8 mouse cellular contexts compared by ENCODE assay signal in the genomic region with DNA sequence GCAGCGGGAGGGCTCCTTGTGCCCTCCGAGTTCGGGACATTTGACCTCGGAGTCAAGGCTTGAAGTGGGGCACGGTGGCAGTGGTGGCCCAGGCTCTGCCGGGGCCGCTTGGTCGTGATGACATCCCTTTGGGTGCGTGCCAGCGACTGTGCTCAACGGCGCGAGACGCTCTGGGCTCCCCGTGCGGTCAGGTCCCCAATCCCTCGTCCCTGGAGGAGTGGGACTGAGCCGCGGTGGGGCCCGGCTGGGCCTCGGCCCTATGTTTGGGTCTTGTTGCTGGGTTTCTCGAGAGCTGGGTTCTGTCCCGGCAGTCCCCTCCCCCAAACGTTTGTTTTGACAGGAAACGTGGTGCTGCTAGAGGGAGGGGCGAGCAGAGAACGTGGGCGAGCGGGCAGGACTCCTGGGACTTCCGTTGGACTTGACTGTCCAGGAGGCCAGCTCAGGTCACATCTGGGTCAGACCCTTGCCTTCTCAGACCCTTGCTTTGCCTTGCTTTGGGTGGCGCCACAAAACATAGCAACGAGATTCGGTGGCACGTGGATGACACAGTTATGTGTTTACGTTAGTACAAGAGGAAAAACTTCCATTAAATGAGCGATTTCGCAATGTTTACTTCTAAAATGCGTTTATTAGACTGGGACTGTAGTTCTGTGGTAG. TPM values are rescaled to one million over a fixed set of nuclear protein-coding genes. Genes with fewer than 3 reads are reported as not detected.
DNase-seq lines count a peak whose midpoint lies in the region; ATAC-seq and TF ChIP-seq lines count a peak whose summit lies in the region.

No protein-coding gene starts in this region.

- in situ Hi-C loops in ES-E14 (cut with MboI; ENCODE audit: low sequenced_read_pairs in 2 of 2, unreplicated experiment in 2 of 2): no loop called here

- H3K4me1 ChIP-seq in ES-E14 (ENCODE audit: control insufficient read depth in 2 of 2, insufficient read depth in 2 of 2, low read length in 2 of 2, poor library complexity in 1 of 2): peaks cover 0 to 5% of the 10 kb centered on the region in 2 experiments; a peak in 2 of 4 replicates
- H3K4me1 ChIP-seq in cerebellum, adult 2 months (ENCODE audit: control insufficient read depth, insufficient read depth, low read length): peaks cover 10% of the 10 kb centered on the region; the same call in 1 of the 2 replicates
- no peaks in the 10 kb centered on the region for H3K4me1 ChIP-seq in forebrain, postnatal 0 days (ENCODE audit: insufficient read depth)
- peaks cover 22% of the 10 kb centered on the region for H3K4me1 ChIP-seq in lung, embryonic 15.5 days
- H3K4me1 ChIP-seq in olfactory bulb, adult 2 months (ENCODE audit: control insufficient read depth, insufficient read depth, low read length): peaks cover 9% of the 10 kb centered on the region
- H3K4me1 ChIP-seq in thymus, adult 2 months (replicated peaks; ENCODE audit: control insufficient read depth, insufficient read depth, low read length): peaks cover 12% of the 10 kb centered on the region

- no peaks in the 10 kb centered on the region for H3K9me3 ChIP-seq in ES-E14 (ENCODE audit: control insufficient read depth, insufficient read depth, low read depth, low read length)
- H3K9me3 ChIP-seq in forebrain, postnatal 0 days (ENCODE audit: low read length): no peaks in the 10 kb centered on the region
- H3K9me3 ChIP-seq in lung, embryonic 15.5 days: no peaks in the 10 kb centered on the region

- no peak overlapping the region for H3K27ac ChIP-seq in ES-E14 (ENCODE audit: insufficient read depth, low read depth, low read length, poor library complexity, severe bottlenecking)
- H3K27ac ChIP-seq in cerebellum, adult 2 months (ENCODE audit: insufficient read depth, low read length): peak overlapping the region; percentile 94
- H3K27ac ChIP-seq in forebrain, postnatal 0 days (ENCODE audit: low read depth, low read length): peak overlapping the region; percentile 58
- peak overlapping the region; percentile 76 for H3K27ac ChIP-seq in lung, embryonic 15.5 days
- H3K27ac ChIP-seq in olfactory bulb, adult 2 months (ENCODE audit: insufficient read depth, low read depth, low read length): peak overlapping the region; percentile 92
- peak overlapping the region; percentile 70 for H3K27ac ChIP-seq in thymus, adult 2 months (ENCODE audit: control insufficient read depth, insufficient read depth, low read length)

- H3K27me3 ChIP-seq in cerebellum, adult 2 months (ENCODE audit: control insufficient read depth, insufficient read depth, low read length): no peaks in the 10 kb centered on the region
- no peaks in the 10 kb centered on the region for H3K27me3 ChIP-seq in forebrain, postnatal 0 days (ENCODE audit: insufficient read depth, low read length)
- no peaks in the 10 kb centered on the region for H3K27me3 ChIP-seq in lung, embryonic 15.5 days
- H3K27me3 ChIP-seq in thymus, adult 2 months (ENCODE audit: control insufficient read depth, insufficient read depth, low read length): no peaks in the 10 kb centered on the region

- peak; percentile 24 for ATAC-seq in forebrain, postnatal 0 days
- peak; percentile 56 for ATAC-seq in lung, embryonic 15.5 days (ENCODE audit: borderline replicate concordance, extremely low read depth, low FRiP score, low TSS enrichment)

- TF ChIP-seq CTCF in cerebellum, adult 2 months (IDR thresholded peaks at IDR 0.05; ENCODE audit: borderline replicate concordance, insufficient read depth, low read depth, low read length): no peak
- TF ChIP-seq CTCF in forebrain, postnatal 0 days (IDR thresholded peaks at IDR 0.05; ENCODE audit: low read depth): no peak
- no peak for TF ChIP-seq CTCF in olfactory bulb, adult 2 months (IDR thresholded peaks at IDR 0.05; ENCODE audit: insufficient read depth, low read depth, low read length)
- TF ChIP-seq CTCF in thymus, adult 2 months (IDR thresholded peaks at IDR 0.05; ENCODE audit: borderline replicate concordance, control insufficient read depth, extremely low read depth, insufficient read depth, low read length, poor library complexity): no peak

- no peaks in the 10 kb centered on the region for H3K36me3 ChIP-seq in ES-E14 (ENCODE audit: control insufficient read depth, insufficient read depth, low read length, poor library complexity, severe bottlenecking)
- no peaks in the 10 kb centered on the region for H3K36me3 ChIP-seq in forebrain, postnatal 0 days (ENCODE audit: insufficient read depth)
- no peaks in the 10 kb centered on the region for H3K36me3 ChIP-seq in lung, embryonic 15.5 days
- H3K36me3 ChIP-seq in thymus, adult 2 months (ENCODE audit: control insufficient read depth, insufficient read depth, low read length): no peaks in the 10 kb centered on the region

- DNase-seq in ES-E14 (ENCODE audit: low read depth, low spot score): no peak
- DNase-seq in cerebellum, adult 2 months: peak; percentile 79 to 85
- peak; percentile 81 for DNase-seq in forebrain, postnatal 0 days
- peak; percentile 80 to 89 for DNase-seq in heart, postnatal 36 days
- DNase-seq in layer of hippocampus, adult 8-10 months (ENCODE audit: low spot score in 2 of 2): peak; percentile 61
- DNase-seq in thymus, adult 2 months: peak; percentile 80

- 1% methylated on average over 38 of the region's 38 CpGs for WGBS in cerebellum, adult 2 months
- WGBS in forebrain, postnatal 0 days: 2% methylated on average over 38 of the region's 38 CpGs
- under 1% methylated on average over 37 of the region's 38 CpGs for WGBS in lung, embryonic 15.5 days
- WGBS in olfactory bulb, adult 2 months: under 1% methylated on average over 38 of the region's 38 CpGs
- under 1% methylated on average over 38 of the region's 38 CpGs for WGBS in thymus, adult 2 months

- TF ChIP-seq POLR2A in cerebellum, adult 2 months (IDR thresholded peaks at IDR 0.05; ENCODE audit: borderline replicate concordance, insufficient read depth, low read length): 0 out of 2 replicates have a peak, but pooled peaks have one; percentile 33
- TF ChIP-seq POLR2A in olfactory bulb, adult 2 months (IDR thresholded peaks at IDR 0.05; ENCODE audit: insufficient read depth, low read depth, low read length): no peak
- no peak for TF ChIP-seq POLR2A in thymus, adult 2 months (IDR thresholded peaks at IDR 0.05; ENCODE audit: control insufficient read depth, extremely low read depth, insufficient read depth, low read length, poor library complexity)

- peak overlapping the region; percentile 75 to 86 for H3K4me3 ChIP-seq in ES-E14 (ENCODE audit: insufficient read depth in 1 of 2, low read depth in 1 of 2, low read length in 2 of 2, poor library complexity in 1 of 2, severe bottlenecking in 1 of 2)
- peak overlapping the region; percentile 85 for H3K4me3 ChIP-seq in cerebellum, adult 2 months (replicated peaks; ENCODE audit: insufficient read depth, low read depth, low read length)
- H3K4me3 ChIP-seq in forebrain, postnatal 0 days (ENCODE audit: low read depth, low read length): peak overlapping the region; percentile 93
- peak overlapping the region; percentile 81 for H3K4me3 ChIP-seq in lung, embryonic 15.5 days
- peak overlapping the region; percentile 87 for H3K4me3 ChIP-seq in olfactory bulb, adult 2 months (ENCODE audit: insufficient read depth, low read depth, low read length)
- H3K4me3 ChIP-seq in thymus, adult 2 months (ENCODE audit: control insufficient read depth, insufficient read depth, low read length): peak overlapping the region; percentile 88

- peak overlapping the region; percentile 77 for H3K9ac ChIP-seq in ES-E14 (ENCODE audit: insufficient read depth, low read depth, low read length, poor library complexity, severe bottlenecking)
- peak overlapping the region; percentile 80 for H3K9ac ChIP-seq in forebrain, postnatal 0 days
- peak overlapping the region; percentile 45 for H3K9ac ChIP-seq in lung, embryonic 15.5 days

- intact Hi-C loops in heart, postnatal 36 days (cut with DNase I): loop anchor here (2.0 kb wide), 2 partner anchors 42 to 46 kb away; partner anchors contain the start of genes Ckap4 and Polr3b

- peak overlapping the region; percentile 82 for H3K4me2 ChIP-seq in forebrain, postnatal 0 days (ENCODE audit: low read depth)
- H3K4me2 ChIP-seq in lung, embryonic 15.5 days: peak overlapping the region; percentile 95

TF ChIP-seq in ES-E14, 5 proteins besides CTCF, POLR2A, EP300 and RAD21 (continues in another document):
- no peak for TF ChIP-seq ZNF384 (IDR thresholded peaks at IDR 0.05; ENCODE audit: low read depth, low read length)

RNA-seq across cellular contexts. Expression of gene Tcp11l2, which starts 0.8 kb away (rescaled TPM):
- 2.8 and 2.9 TPM in 2 replicates for total RNA-seq in ES-E14 (2012; rRNA removed)
- 34.6 and 38.8 TPM in 2 replicates for polyA plus RNA-seq in cerebellum, adult 2 months (2012; rRNA removed)
- 14.3 and 20.1 TPM in 2 replicates for total RNA-seq in forebrain, postnatal 0 days (2014; rRNA removed)
- 21.6 and 24.9 TPM in 2 replicates for polyA plus RNA-seq in forebrain, postnatal 0 days (2015; fragmentation: Nextera tagmentation; extraction: Ambion mirVana)
- 100 to 1,000 TPM; 131 to 192 TPM for total RNA-seq in heart, postnatal 36 days (2021)
- total RNA-seq in layer of hippocampus, adult 8-10 months (2022): 10 to 100 TPM; 22.0 to 31.3 (median 26.9) TPM
- polyA plus RNA-seq in lung, embryonic 15.5 days (2015; fragmentation: Nextera tagmentation; extraction: Ambion mirVana): 24.4 and 29.0 TPM in 2 replicates
- polyA plus RNA-seq in olfactory bulb, adult 2 months (2012; ENCODE audit: insufficient read depth, insufficient read length, low replicate concordance, missing spikeins): not detected in 2 replicates
- polyA plus RNA-seq in thymus, adult 2 months (2012; rRNA removed): 99.2 and 139 TPM in 2 replicates

RNA-seq across cellular contexts. Expression of gene Ckap4, which starts 43.3 kb away (rescaled TPM):
- total RNA-seq in ES-E14 (2012; rRNA removed): 86.8 and 120 TPM in 2 replicates
- polyA plus RNA-seq in cerebellum, adult 2 months (2012; rRNA removed): 20.4 and 21.0 TPM in 2 replicates
- 49.1 and 66.3 TPM in 2 replicates for total RNA-seq in forebrain, postnatal 0 days (2014; rRNA removed)
- polyA plus RNA-seq in forebrain, postnatal 0 days (2015; fragmentation: Nextera tagmentation; extraction: Ambion mirVana): 39.9 and 50.1 TPM in 2 replicates
- 10 to 100 TPM; 28.4 to 32.0 TPM for total RNA-seq in heart, postnatal 36 days (2021)
- total RNA-seq in layer of hippocampus, adult 8-10 months (2022): 10 to 100 TPM; 18.8 to 20.8 (median 19.8) TPM
- 141 and 144 TPM in 2 replicates for polyA plus RNA-seq in lung, embryonic 15.5 days (2015; fragmentation: Nextera tagmentation; extraction: Ambion mirVana)
- not detected in 2 replicates for polyA plus RNA-seq in olfactory bulb, adult 2 months (2012; ENCODE audit: insufficient read depth, insufficient read length, low replicate concordance, missing spikeins)
- polyA plus RNA-seq in thymus, adult 2 months (2012; rRNA removed): 8.0 and 8.2 TPM in 2 replicates

RNA-seq across cellular contexts. Expression of gene Polr3b, which starts 44.9 kb away (rescaled TPM):
- total RNA-seq in ES-E14 (2012; rRNA removed): 29.2 and 30.4 TPM in 2 replicates
- 9.7 and 10.1 TPM in 2 replicates for polyA plus RNA-seq in cerebellum, adult 2 months (2012; rRNA removed)
- 13.6 and 17.1 TPM in 2 replicates for total RNA-seq in forebrain, postnatal 0 days (2014; rRNA removed)
- 5.9 and 8.8 TPM in 2 replicates for polyA plus RNA-seq in forebrain, postnatal 0 days (2015; fragmentation: Nextera tagmentation; extraction: Ambion mirVana)
- total RNA-seq in heart, postnatal 36 days (2021): 10 to 100 TPM; 13.1 to 13.9 TPM
- total RNA-seq in layer of hippocampus, adult 8-10 months (2022): 10 to 100 TPM; 14.6 to 17.5 (median 15.9) TPM
- 15.6 and 15.7 TPM in 2 replicates for polyA plus RNA-seq in lung, embryonic 15.5 days (2015; fragmentation: Nextera tagmentation; extraction: Ambion mirVana)
- not detected in 2 replicates for polyA plus RNA-seq in olfactory bulb, adult 2 months (2012; ENCODE audit: insufficient read depth, insufficient read length, low replicate concordance, missing spikeins)
- 6.5 and 6.6 TPM in 2 replicates for polyA plus RNA-seq in thymus, adult 2 months (2012; rRNA removed)
